Mouse (Mus musculus) liver, embryonic 14.5 days (tissue): ENCODE measurements around the gene Med12. TPM values are rescaled to one million over a fixed set of nuclear protein-coding genes. Genes with fewer than 3 reads are reported as not detected.

Experiments used
- ATAC-seq: fragments of 200-750 bp; cut with Nextera tagmentation; 2 replicates; pipeline ENCODE4 v1.8.0; 2017; ENCODE audit warnings: moderate number of reproducible peaks, mild to moderate bottlenecking, moderate library complexity; ENCODE audit not compliant: insufficient read depth
- DNase-seq, 3 experiments: peaks; one replicate each; pipeline ENCODE4 v3.0.0-alpha.2; 2012 to 2013; ENCODE audit warnings: low read depth in 3 of 3, low spot score in 3 of 3
- H3K27ac ChIP-seq: fragments of 300-500 bp; sonication (generic); 2 replicates; pipeline ENCODE4 v1.5.1; 2014; ENCODE audit warnings: moderate library complexity, mild to moderate bottlenecking, control low read depth, inconsistent platforms
- H3K27me3 ChIP-seq: fragments of 300-500 bp; sonication (generic); 2 replicates; pipeline ENCODE4 v1.6.1; 2014; ENCODE audit warnings: mild to moderate bottlenecking, low read length, moderate library complexity; ENCODE audit not compliant: control insufficient read depth, insufficient read depth
- H3K36me3 ChIP-seq: fragments of 300-500 bp; sonication (generic); replicated peaks from 2 replicates; pipeline ENCODE4 v1.6.1; 2014; ENCODE audit warnings: low read depth; ENCODE audit not compliant: control insufficient read depth, insufficient read depth
- H3K4me1 ChIP-seq, 2 experiments: fragments of 200-500 bp in 1 of 2; fragments of 300-500 bp in 1 of 2; sonication (generic) in 1 of 2; replicated peaks; 2 replicates each; pipeline ENCODE4 v1.6.1; 2012 to 2014; ENCODE audit warnings: antibody characterized with exemption in 1 of 2, inconsistent platforms in 1 of 2, low read length in 1 of 2; ENCODE audit not compliant: control insufficient read depth in 2 of 2, insufficient read depth in 2 of 2
- H3K4me2 ChIP-seq: fragments of 300-500 bp; sonication (generic); 2 replicates; pipeline ENCODE4 v1.6.1; 2014; ENCODE audit warnings: low read depth, mild to moderate bottlenecking, control low read depth, moderate library complexity
- H3K4me3 ChIP-seq, 2 experiments: fragments of 200-500 bp in 1 of 2; fragments of 300-500 bp in 1 of 2; sonication (generic) in 1 of 2; 2 replicates each; pipeline ENCODE4 v1.5.1; 2012 to 2014; ENCODE audit warnings: low read depth in 2 of 2, low read length in 2 of 2, mild to moderate bottlenecking in 2 of 2, control low read depth in 1 of 2, inconsistent platforms in 1 of 2, moderate library complexity in 1 of 2; ENCODE audit not compliant: insufficient read depth in 1 of 2
- H3K9ac ChIP-seq: fragments of 300-500 bp; sonication (generic); replicated peaks from 2 replicates; pipeline ENCODE4 v1.6.1; 2014; ENCODE audit warnings: mild to moderate bottlenecking, control low read depth, moderate library complexity
- H3K9me3 ChIP-seq: fragments of 300-500 bp; sonication (generic); 2 replicates; pipeline ENCODE4 v1.6.1; 2016; ENCODE audit warnings: low read length, mixed read lengths; ENCODE audit not compliant: control insufficient read depth
- CTCF ChIP-seq: IDR thresholded peaks from 2 replicates; pipeline ENCODE4 v1.5.1; 2016; ENCODE audit warnings: antibody characterized with exemption, low read depth, control low read depth
- EP300 ChIP-seq: IDR thresholded peaks from 2 replicates; pipeline ENCODE4 v1.6.1; 2016; ENCODE audit warnings: antibody characterized with exemption, low read depth
- WGBS: fragments of 180-500 bp; shearing (Covaris S2); extraction: QIAGEN DNeasy Blood & Tissue Kit; methylation state at CpG from one replicate; pipeline ENCODE4 v1.1.7; 2014; ENCODE audit not compliant: insufficient replicate concordance; 5-methylcytosine and 5-hydroxymethylcytosine counted together
- polyA plus RNA-seq, 2 experiments: library from polyadenylated mRNA; depleted of rRNA in 1 of 2; stranded (reverse) in 1 of 2; unstranded in 1 of 2; fragments of >200 nt; fragmentation: Nextera tagmentation in 1 of 2; extraction: Ambion mirVana in 1 of 2; gene quantifications; 2 replicates each; pipeline versions ENCODE4 v1.2.1 to v1.2.3; 2012 to 2014

Gene Med12
- polyA plus RNA-seq, 2 experiments = 21.9 to 34.3 TPM

DNA sequence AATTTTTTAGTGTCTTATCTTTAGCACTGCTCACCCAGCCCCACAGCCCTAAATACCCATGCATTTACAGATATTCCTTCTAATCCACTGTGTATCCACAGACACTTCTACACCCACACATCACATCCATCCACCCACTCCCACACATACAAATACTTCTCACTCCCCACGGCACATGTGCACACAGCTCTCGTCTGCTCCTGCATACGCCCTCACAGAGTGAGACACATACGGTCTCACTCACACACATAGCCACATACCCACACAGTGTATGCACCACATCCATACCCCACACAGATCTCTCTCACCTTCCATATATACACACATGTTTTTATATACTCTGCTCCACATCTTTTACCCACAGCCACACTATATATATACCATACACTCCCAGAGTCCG is 35.5 kb downstream of the Med12 start:
- no peak for DNase-seq
- Histone ChIP-seq H3K9ac (no peak overlapping the region), H3K27ac (no peak overlapping the region), H3K4me1 (no peaks in the 10 kb centered on the region), H3K4me2 (no peak overlapping the region), H3K4me3 (no peak overlapping the region), H3K9me3 (no peaks in the 10 kb centered on the region), H3K27me3 (no peaks in the 10 kb centered on the region; the same call in 1 of the 2 replicates), H3K36me3 (no peaks in the 10 kb centered on the region)
- 73% methylated on average over 5 of the region's 5 CpGs for WGBS
- TF ChIP-seq CTCF (no peak), EP300 (no peak)
- ATAC-seq = no peak

DNA sequence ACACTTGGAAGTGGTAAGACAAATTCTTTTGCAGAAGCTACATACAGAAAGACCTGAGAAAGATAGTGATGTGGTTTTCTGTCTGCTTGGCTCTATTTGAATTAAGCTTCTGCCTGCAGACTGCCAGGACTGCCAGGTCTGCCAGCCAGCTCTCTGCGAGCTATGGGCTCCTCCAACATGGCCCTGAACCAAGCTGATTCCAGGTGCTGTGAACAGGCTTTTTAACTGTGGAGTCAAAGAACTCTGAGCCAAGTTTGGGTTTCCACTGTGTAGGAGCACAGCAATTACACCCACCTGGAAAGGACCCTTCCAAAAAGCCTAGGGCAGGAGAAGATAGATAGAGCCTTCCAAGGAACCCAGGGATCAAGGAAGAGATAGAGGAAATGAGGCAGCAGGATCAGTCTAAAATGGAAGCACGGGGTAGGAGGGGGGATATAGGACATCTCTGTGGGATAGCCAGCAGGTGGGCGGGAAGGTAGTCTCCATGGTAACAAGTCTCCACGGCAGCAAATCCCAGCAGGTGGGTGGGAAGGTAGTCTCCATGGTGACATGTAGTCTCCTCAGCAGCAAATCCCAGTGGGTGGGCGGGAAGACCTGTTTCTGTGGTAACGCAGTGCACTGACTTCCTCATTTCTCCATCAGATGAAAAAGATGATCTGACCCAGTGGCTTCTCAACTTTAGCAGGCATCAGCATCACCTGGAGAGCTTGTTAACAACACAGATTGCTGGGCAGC is 40.0 kb downstream of the Med12 start:
- Histone ChIP-seq H3K9me3 (no peaks in the 10 kb centered on the region), H3K27ac (no peak overlapping the region), H3K9ac (no peak overlapping the region), H3K27me3 (no peaks in the 10 kb centered on the region), H3K36me3 (no peaks in the 10 kb centered on the region), H3K4me2 (no peak overlapping the region), H3K4me3 (no peak overlapping the region), H3K4me1 (no peaks in the 10 kb centered on the region)
- 23% methylated on average over 6 of the region's 6 CpGs for WGBS
- DNase-seq (no peak), ATAC-seq (no peak)
- TF ChIP-seq EP300 (no peak), CTCF (no peak)

DNA sequence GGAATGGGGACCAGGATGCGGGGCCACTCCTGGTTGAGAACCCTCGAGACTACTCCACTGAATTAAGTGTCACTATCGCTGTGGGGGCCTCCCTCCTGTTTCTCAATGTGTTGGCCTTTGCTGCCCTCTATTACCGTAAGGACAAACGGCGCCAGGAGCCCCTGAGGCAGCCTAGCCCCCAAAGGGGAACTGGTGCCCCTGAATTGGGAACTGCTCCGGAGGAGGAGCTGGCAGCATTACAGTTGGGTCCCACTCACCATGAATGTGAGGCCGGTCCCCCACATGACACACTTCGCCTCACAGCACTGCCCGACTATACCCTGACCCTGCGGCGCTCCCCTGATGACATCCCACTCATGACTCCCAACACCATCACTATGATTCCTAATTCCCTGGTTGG is 45.9 kb downstream of the Med12 start:
- no peaks in the 10 kb centered on the region for H3K9me3 ChIP-seq
- TF ChIP-seq EP300 (no peak), CTCF (no peak)
- H3K4me2 ChIP-seq = no peak overlapping the region
- no peaks in the 10 kb centered on the region for H3K27me3 ChIP-seq
- DNase-seq (no peak), ATAC-seq (no peak)
- WGBS = 79% methylated on average over 12 of the region's 12 CpGs
- H3K27ac ChIP-seq = no peak overlapping the region
- no peak overlapping the region for H3K9ac ChIP-seq
- H3K4me1 ChIP-seq = no peaks in the 10 kb centered on the region
- H3K4me3 ChIP-seq = no peak overlapping the region
- H3K36me3 ChIP-seq = no peaks in the 10 kb centered on the region

DNA sequence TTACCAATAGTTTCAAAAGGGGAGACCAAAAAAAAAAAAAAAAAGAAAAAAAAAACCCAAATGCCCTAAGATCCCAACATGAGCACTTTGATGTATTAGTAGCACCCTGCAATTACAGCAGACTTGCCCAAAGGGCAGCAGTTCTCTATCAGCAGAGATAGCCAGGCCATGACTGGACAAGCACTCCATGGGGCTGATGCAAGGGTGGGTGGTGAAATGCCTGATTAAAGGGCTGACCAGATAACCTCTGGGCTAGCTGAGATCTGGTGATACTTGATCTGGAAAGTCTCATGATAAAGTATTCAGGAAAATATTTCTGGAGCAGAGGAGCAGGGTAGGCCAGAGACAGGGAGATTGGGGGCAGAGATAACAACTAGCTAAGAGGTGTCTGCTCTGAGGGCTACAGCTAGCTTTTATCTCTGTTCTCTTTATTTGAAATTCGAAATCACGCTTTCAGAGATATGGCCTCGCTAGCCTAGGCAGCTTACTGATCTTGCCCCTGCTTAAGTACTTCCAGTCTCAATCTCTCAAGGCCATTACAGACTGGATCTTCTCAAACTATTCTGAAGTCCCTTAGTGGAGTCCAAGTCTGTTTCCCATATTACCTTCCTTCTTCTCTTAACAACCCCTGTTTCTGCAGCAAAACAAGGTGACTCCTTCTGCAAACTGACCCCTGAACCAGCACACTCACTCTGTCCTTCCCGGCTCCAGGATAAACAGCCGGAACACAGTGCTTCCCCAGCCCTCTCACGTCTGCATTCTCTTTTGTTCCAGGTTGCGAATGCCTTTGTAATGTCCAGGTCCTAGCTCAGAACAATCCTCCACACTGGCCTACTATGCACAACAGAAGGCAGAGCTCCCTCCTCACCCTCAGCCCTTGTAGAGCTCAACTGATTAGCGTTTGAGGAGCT is 52.4 kb downstream of the Med12 start:
- DNase-seq (no peak), ATAC-seq (no peak)
- H3K4me2 ChIP-seq = no peak overlapping the region
- no peak overlapping the region for H3K9ac ChIP-seq
- no peaks in the 10 kb centered on the region for H3K27me3 ChIP-seq
- peaks cover 0 to 6% of the 10 kb centered on the region in 2 experiments; a peak in 2 of 4 replicates for H3K4me1 ChIP-seq
- H3K36me3 ChIP-seq = no peaks in the 10 kb centered on the region
- 48% methylated on average over 8 of the region's 8 CpGs for WGBS
- H3K9me3 ChIP-seq = no peaks in the 10 kb centered on the region
- H3K4me3 ChIP-seq = no peak overlapping the region
- no peak for TF ChIP-seq EP300
- no peak for TF ChIP-seq CTCF
- H3K27ac ChIP-seq = no peak overlapping the region
